Mouse (Mus musculus): ENCODE data around the gene Cdyl.

The Cdyl gene

DNA sequence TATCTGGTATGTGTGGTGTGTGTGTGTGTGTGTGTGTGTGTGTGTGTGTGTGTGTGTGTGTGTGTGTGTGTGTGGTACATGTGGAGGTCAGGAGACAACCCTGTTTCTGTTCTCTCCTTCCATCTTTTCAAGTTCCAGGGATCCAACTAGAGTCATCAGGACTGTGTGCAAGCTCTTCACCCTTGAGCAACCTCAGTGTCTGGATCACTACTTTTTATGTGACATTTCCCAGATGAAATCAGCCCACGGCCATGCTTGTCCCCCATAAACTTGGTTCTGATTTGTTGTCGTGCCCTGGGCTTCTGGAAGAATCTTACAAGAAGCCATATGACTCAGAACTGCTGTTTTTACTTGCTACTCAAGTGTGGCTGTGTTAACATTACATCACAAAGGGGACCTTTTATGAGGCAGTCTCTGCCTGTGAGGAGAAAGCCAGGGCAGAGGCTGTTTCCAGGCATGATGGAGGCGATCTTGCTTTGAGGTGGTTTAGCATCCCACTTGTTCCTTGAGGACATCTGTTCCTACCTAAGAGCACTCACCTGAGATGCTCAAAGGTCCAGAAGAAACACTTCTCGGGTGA, at the start of gene Cdyl:
TSS of gene Cdyl (plus strand) at position 428 of the 580 bp plus-strand sequence.
- CTCF ChIA-PET = interaction anchor here (0.7 kb wide), 1 partner anchor 659 kb away, joined by 4 read pairs; no protein-coding TSS in a partner anchor

DNA sequence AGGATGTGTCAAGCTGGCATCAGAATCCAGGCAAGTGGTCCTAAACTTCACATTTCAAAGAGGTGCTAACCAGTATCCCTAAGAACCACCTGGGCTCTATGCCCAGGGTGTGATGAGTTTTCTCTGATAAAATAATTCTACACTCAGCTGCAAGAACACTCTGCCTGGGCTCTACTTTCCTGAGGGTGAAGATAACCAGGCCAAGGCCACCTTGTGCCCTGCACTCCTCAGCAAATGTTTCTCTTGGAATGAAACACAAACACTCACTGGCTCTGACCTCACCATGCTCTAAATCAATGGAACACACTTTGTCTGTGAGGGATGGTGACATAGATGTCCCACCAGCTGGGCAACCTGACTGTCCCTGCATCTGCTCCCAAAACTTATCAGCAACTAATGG, 48.9 kb upstream of the Cdyl start:
- CTCF ChIA-PET = no interaction called here

- CTCF ChIA-PET = no interaction called here
These were observed 47.1 kb upstream of the Cdyl start for GRCm38 (mm10) chr13:35612506-35612905.

GRCm38 (mm10) chr13:35614832-35615479, 44.7 kb upstream of the Cdyl start:
- CTCF ChIA-PET = interaction anchor here (0.5 kb wide), 1 partner anchor 41 kb away, joined by 16 read pairs; no protein-coding TSS in a partner anchor

- CTCF ChIA-PET = interaction anchor here (0.7 kb wide), 1 partner anchor 888 kb away, joined by 3 read pairs; no protein-coding TSS in a partner anchor
These were observed 43.0 kb upstream of the Cdyl start for GRCm38 (mm10) chr13:35616524-35617099.

- CTCF ChIA-PET = no interaction called here
These were observed 40.3 kb upstream of the Cdyl start for GRCm38 (mm10) chr13:35619356-35619755.

DNA sequence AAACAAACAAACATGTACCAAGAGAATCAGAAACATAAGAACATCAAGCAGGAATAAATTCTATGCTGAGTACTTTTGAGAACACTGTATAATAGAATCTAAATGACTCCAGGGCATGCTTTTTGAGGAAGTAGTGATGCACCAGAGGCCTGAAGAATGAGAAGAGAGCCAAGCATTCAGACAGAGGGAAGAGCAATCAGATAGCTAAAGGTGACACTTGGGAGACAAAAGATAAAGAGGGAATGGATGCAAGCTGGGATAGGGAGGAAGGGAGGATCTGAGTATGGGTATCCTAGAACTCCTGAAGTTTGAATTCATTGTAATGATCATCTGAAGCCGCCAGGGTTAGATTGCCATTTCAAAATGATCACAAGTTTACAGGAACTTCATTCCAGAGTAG, 38.9 kb upstream of the Cdyl start:
- CTCF ChIA-PET = no interaction called here

DNA sequence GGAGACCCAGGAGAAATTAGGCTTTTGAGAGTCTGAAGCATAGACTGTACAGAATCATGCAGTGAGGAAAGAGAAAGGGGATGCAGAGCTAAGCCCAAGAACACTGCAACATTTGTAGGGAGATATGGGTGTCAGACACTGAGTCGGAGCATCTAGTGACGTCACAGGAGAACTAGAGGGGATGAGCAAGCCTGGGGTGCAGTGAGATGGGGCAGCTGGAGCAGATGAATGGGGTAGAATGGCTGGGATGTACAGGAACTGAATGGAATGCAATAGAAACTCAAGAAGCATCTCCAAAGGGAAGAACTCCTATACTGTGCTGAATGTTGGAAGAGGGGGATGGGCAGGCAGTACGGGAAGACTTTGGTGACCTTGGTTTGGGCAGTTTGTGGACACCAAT, 34.8 kb upstream of the Cdyl start:
- CTCF ChIA-PET = no interaction called here

DNA sequence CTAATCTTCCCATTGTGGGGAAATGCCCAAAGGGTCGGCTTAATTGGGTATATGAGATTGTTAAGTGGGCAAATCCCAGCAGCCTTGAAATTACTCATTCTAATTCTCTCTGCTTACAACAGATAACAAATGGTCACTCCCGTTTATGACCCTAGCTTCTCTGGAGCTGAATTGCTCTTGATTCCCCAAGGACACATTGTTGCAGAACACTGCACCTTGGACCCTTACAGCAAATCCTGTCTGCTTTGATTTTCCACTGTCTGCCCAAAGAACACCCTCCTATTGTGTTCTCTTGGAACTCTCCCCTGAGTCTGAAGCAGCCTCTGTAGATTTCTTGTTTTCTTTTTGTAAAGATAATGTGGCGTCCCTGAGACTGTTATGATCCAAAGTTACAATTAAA, 34.1 kb upstream of the Cdyl start:
- CTCF ChIA-PET = no interaction called here

DNA sequence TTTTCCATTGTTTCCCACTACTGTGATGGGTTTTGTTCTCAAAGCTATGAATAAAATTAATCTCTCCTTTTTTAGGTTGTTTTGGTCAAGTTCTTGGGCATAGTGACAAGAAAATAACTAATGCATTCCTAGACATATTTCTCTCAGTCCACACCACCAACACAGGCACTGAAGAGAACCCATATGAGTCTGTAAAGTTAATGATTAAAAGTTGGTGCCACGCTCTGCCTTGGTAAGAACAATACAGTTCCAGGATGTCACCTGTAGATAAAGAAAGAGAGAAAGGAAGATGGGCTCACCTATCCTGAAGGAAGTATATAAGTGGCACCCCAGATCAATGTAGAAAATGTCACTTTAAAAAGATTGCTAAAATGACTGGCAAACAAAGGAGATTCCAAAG, 32.3 kb upstream of the Cdyl start:
- CTCF ChIA-PET = no interaction called here

GRCm38 (mm10) chr13:35647132-35647823, 12.4 kb upstream of the Cdyl start:
- CTCF ChIA-PET = no interaction called here

DNA sequence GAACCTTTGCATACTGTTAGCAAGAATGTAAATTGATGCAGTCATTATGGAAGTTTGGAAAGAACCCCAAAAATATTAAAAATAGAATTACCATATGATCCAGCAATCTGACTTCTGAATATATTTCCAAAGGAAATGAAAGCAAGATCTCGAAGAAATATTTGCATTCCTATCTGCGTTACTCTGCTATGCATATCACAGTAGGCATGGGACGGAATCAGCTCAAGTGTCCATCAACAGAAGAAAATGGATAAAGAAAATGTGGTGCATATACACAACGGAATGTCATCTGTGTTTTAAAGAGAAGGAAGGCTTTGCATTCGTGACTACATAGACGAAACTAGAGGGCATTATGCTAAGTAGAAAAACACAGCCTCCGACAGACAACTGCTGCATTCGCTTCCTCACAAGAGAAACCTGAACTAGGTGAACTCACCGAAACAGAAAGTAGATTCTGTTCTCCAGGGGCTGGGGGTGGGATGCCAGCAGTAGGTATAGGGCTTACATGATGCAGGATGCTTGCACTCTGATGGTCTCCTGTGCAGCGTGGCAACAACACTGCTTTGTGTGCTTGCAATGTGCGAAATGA, 9.3 kb upstream of the Cdyl start:
- CTCF ChIA-PET = no interaction called here

GRCm38 (mm10) chr13:35652851-35653250, 6.8 kb upstream of the Cdyl start:
- CTCF ChIA-PET = no interaction called here

- CTCF ChIA-PET = no interaction called here
These were observed 2.8 kb upstream of the Cdyl start for GRCm38 (mm10) chr13:35656853-35657252.

- CTCF ChIA-PET = no interaction called here
These were observed 5.8 kb downstream of the Cdyl start for GRCm38 (mm10) chr13:35665456-35665855.

DNA sequence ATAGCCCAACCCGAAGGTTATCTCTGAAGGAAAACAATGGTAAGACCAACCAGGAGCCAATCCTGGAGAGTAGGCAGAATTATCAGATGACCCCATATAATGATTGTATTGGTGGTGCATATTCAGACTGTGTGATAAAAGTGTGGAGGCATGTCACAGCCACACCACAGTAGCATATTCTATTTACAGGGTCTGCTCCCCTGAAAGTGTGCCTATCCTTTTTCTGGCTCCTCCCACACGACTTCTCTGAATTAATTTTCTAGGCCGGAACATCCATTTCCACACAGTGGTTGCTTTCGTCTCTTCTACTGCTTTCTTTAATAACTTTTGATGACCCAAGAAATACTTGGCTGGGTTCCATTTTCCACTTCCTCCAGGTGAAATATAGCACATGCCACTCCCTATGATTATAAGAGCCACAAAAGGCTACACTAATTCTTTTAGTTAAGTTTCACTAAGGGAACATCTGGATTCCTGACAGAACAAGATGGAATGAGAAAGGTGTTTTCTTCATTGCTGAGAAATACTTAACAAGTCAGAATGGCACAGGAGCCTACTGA, 10.4 kb downstream of the Cdyl start:
- CTCF ChIA-PET = no interaction called here

GRCm38 (mm10) chr13:35670875-35671274, 11.2 kb downstream of the Cdyl start:
- CTCF ChIA-PET = no interaction called here

DNA sequence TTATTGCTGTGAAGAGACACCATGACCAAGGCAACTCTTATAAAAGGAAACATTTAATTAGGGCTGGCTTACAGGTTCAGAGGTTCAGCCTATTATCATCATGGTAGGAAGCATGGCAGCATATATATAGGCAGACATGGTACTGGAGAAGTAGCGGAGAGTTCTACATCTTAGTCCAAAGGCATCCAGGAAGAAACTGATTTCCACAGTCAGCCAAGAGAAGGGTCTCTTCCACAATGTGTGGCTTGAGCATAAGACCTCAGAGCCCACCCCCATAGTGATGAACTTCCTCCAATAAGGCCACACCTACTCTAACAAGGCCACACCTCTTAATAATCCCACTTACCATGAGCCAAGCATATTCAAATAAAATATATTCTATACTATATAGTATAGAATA, 17.3 kb downstream of the Cdyl start:
- CTCF ChIA-PET = no interaction called here

- CTCF ChIA-PET = no interaction called here
These were observed 17.9 kb downstream of the Cdyl start for GRCm38 (mm10) chr13:35677433-35678051.

GRCm38 (mm10) chr13:35678691-35679090, 19.1 kb downstream of the Cdyl start:
- CTCF ChIA-PET = no interaction called here

DNA sequence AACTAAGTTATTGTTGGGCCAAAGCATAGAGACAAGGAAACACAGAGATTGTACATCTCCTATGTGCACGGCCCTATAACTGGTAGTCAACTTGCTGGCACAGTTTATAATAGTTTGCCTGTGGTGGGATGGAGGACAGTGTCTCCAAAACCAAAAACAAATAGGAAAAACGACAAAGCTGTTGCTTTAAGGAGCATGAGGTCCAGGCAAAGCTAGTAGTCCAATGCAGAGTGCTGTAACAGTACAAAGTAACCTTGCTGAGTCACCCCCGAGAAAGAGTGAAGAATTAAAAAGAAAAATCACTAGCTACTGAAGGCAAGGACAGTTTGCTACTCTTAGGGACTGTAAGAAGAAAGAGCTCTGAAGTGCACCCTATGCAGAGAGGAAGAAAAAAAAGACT, 21.7 kb downstream of the Cdyl start:
- CTCF ChIA-PET = no interaction called here

- CTCF ChIA-PET = no interaction called here
These were observed 26.6 kb downstream of the Cdyl start for GRCm38 (mm10) chr13:35686273-35686672.

All from spleen, embryonic (tissue).